Mouse (Mus musculus) forebrain, embryonic 12.5 days (tissue): Measurements from ENCODE around the gene Acoxl. TPM values are rescaled to one million over a fixed set of nuclear protein-coding genes. Genes with fewer than 3 reads are reported as not detected.

Experiments used
- ATAC-seq: fragments of 200-750 bp; cut with Nextera tagmentation; 2 replicates; pipeline ENCODE4 v1.8.0; 2017; ENCODE audit warnings: moderate TSS enrichment; ENCODE audit not compliant: low FRiP score
- H3K27ac ChIP-seq: fragments of 300-500 bp; sonication (generic); 2 replicates; pipeline ENCODE4 v1.5.1; 2016; ENCODE audit warnings: mild to moderate bottlenecking
- H3K27me3 ChIP-seq: fragments of 300-500 bp; sonication (generic); 2 replicates; pipeline ENCODE4 v1.6.1; 2016; ENCODE audit warnings: mild to moderate bottlenecking
- H3K36me3 ChIP-seq: fragments of 300-500 bp; sonication (generic); replicated peaks from 2 replicates; pipeline ENCODE4 v1.6.1; 2016; ENCODE audit warnings: mild to moderate bottlenecking
- H3K4me1 ChIP-seq: fragments of 300-500 bp; sonication (generic); 2 replicates; pipeline ENCODE4 v1.6.1; 2016
- H3K4me2 ChIP-seq: fragments of 300-500 bp; sonication (generic); 2 replicates; pipeline ENCODE4 v1.6.1; 2016; ENCODE audit warnings: mild to moderate bottlenecking, moderate library complexity
- H3K4me3 ChIP-seq: fragments of 300-500 bp; sonication (generic); replicated peaks from 2 replicates; pipeline ENCODE4 v1.5.1; 2016; ENCODE audit warnings: mild to moderate bottlenecking
- H3K9ac ChIP-seq: fragments of 300-500 bp; sonication (generic); 2 replicates; pipeline ENCODE4 v1.6.1; 2016; ENCODE audit warnings: mild to moderate bottlenecking
- H3K9me3 ChIP-seq: fragments of 300-500 bp; sonication (generic); 2 replicates; pipeline ENCODE4 v1.6.1; 2016
- WGBS: fragments of 180-500 bp; shearing (Covaris S2); methylation state at CpG from one replicate; pipeline ENCODE4 v1.1.7; 2016; 5-methylcytosine and 5-hydroxymethylcytosine counted together
- polyA plus RNA-seq: library from polyadenylated mRNA; unstranded; fragments of >200 nt; fragmentation: Nextera tagmentation; extraction: Ambion mirVana; gene quantifications from 2 replicates; pipeline ENCODE4 v1.2.1, GENCODE M21; 2016

Gene Acoxl
- polyA plus RNA-seq, 1 experiment from 2014 or later = 0.11 TPM

DNA sequence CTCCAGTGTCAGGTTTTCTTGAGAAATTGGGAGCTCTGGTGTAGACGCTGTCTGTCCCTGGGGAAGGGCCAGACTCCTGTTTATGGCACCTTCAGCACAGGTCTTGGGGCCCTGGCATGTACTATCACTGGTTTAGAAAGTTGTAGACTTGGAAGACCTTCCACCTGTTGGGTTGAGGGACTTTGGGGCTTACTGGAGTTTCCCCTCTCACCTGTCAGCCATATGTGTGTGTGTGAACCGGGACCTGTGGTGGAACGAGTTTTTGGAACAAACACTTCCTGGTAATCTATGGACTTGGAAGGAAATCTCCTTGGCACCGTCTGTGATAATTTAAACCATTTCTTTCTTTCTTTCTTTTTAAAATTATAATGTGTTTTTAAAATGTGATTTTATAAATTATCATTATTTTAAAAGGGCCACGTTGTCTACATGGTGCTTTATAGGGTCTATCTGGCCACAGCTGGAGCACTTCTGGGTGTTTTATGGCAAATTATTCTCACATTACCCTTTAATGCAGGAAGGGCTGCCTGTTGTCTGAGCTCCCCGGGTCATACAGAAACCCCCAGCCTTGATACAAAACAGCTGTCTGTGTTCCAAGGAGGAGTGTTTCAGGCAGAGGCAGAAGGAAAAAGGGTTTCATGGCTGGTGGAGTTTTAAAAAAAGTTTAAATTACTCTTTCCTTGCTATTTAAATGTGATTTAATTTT is 68.5 kb downstream of the Acoxl start:
- no peaks in the 10 kb centered on the region for H3K9me3 ChIP-seq
- no peak overlapping the region for H3K27ac ChIP-seq
- H3K4me3 ChIP-seq = no peak overlapping the region
- H3K9ac ChIP-seq = no peak overlapping the region
- H3K36me3 ChIP-seq = no peaks in the 10 kb centered on the region
- H3K27me3 ChIP-seq = no peaks in the 10 kb centered on the region
- no peak overlapping the region for H3K4me2 ChIP-seq
- ATAC-seq = no peak
- H3K4me1 ChIP-seq = peaks cover 16% of the 10 kb centered on the region
- WGBS = 47% methylated on average over 6 of the region's 6 CpGs

DNA sequence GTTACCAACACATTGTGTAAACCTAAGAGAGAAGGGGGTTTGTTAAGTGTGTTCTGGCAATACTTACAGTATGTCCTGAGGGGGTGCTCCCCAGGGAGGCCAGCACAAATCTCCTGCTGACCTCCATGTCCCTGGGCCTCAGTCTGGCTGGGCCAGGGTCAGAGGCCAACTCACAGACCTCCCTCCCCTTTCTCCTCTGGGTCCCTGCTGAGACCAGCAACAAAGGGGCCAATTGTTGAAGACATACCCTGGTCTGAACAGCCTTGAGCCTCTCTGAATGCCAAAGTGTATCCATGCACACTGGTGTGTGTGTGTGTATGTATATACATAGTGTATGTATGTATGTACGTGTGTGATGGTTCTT is 69.0 kb downstream of the Acoxl start:
- Histone ChIP-seq H3K27me3 (no peaks in the 10 kb centered on the region), H3K9ac (no peak overlapping the region), H3K4me2 (no peak overlapping the region), H3K4me3 (no peak overlapping the region), H3K4me1 (peaks cover 16% of the 10 kb centered on the region), H3K9me3 (no peaks in the 10 kb centered on the region), H3K27ac (no peak overlapping the region), H3K36me3 (no peaks in the 10 kb centered on the region)
- ATAC-seq = no peak
- WGBS = 10% methylated on average over 1 of the region's 1 CpGs

DNA sequence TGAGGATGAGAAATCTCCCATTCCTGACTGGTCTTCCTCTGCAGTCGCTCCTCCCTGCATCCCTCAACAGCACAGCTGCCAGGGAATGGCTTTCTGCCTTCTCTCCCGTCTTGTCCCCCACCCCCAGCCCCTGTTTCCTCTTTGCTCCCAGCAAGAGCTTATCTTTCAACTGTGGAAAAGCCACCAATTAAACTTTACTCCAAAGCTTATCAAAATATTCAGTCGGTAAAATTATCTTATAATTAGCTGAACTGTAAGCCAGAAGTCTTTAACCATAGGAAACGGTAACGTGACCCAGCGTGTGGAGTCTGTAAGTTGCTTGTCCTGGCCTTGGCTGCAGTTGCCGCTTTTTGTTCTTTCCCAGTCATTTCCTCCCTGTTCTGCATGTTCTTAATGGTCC is 70.2 kb downstream of the Acoxl start:
- H3K4me3 ChIP-seq = no peak overlapping the region
- WGBS = 50% methylated on average over 7 of the region's 7 CpGs
- H3K9me3 ChIP-seq = no peaks in the 10 kb centered on the region
- no peaks in the 10 kb centered on the region for H3K36me3 ChIP-seq
- H3K27ac ChIP-seq = no peak overlapping the region
- no peaks in the 10 kb centered on the region for H3K27me3 ChIP-seq
- H3K4me1 ChIP-seq = peaks cover 16% of the 10 kb centered on the region
- no peak for ATAC-seq
- no peak overlapping the region for H3K4me2 ChIP-seq
- H3K9ac ChIP-seq = no peak overlapping the region

DNA sequence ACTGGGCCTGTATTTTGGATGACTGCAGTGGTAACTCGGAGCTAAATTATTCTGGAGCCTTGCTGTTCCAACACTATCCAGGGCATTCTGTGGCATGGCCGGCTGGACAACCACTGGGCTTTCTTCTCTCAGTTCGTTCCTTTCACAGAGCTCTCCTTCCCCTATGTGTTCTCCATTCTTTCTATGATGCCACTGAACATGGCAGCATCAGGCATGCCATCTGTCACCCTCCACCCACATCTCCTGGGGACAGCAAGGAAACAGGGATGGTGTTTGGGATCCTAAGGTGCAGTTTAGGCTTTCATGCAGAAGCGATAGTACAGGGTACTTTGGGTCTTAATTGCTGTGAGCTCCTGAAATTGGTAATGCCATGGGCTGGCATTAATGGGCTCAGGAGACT is 71.1 kb downstream of the Acoxl start:
- Histone ChIP-seq H3K36me3 (no peaks in the 10 kb centered on the region), H3K9me3 (no peaks in the 10 kb centered on the region), H3K27ac (no peak overlapping the region), H3K4me1 (peaks cover 16% of the 10 kb centered on the region), H3K27me3 (no peaks in the 10 kb centered on the region), H3K4me3 (no peak overlapping the region), H3K4me2 (no peak overlapping the region), H3K9ac (no peak overlapping the region)
- 89% methylated on average over 4 of the region's 4 CpGs for WGBS
- ATAC-seq = no peak

DNA sequence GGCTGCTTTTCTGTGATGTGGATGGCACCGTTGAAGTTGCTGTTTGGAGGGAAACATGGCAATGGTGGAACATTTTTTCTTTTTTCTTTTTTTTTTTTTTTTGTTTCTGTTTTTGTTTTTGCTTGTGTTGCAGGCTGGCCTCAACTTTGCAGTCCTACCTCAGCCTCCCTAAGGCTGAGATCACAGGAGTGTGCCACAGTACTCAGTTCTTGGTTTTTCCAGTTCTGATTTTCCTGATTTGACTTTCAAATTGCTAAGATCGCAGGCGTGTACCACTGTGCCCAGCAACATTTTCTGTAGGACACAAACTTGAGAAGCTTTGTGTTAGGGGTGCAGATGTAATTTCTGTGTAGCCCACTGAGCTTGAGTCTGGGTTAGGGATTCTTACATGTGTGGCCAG is 72.9 kb downstream of the Acoxl start:
- Histone ChIP-seq H3K9ac (no peak overlapping the region), H3K4me1 (peaks cover 16% of the 10 kb centered on the region), H3K36me3 (no peaks in the 10 kb centered on the region), H3K4me2 (no peak overlapping the region), H3K4me3 (no peak overlapping the region), H3K9me3 (no peaks in the 10 kb centered on the region), H3K27me3 (no peaks in the 10 kb centered on the region), H3K27ac (no peak overlapping the region)
- ATAC-seq = no peak
- WGBS = 88% methylated on average over 3 of the region's 3 CpGs

DNA sequence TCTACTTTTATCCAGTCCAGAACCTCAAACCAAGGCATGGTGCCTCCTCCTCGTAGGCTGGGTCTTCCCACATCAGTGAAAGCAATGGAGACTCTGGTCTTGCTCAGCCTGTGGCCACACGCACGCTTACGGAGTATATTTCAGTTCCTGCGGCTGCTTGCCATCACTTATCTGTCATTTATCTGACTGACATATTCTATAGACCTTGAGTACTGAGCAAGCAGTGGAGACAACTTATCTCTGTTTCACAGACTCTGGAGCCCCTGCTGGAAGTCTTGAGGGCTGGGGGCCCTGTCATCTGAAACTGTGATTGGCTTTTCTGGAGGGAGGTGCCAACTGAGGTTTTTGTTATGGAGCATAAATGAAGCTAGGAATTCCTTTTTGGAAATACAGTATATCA is 75.4 kb downstream of the Acoxl start:
- Histone ChIP-seq H3K9me3 (no peaks in the 10 kb centered on the region), H3K4me3 (no peak overlapping the region), H3K27me3 (no peaks in the 10 kb centered on the region), H3K9ac (no peak overlapping the region), H3K4me2 (no peak overlapping the region), H3K36me3 (no peaks in the 10 kb centered on the region), H3K4me1 (no peaks in the 10 kb centered on the region), H3K27ac (no peak overlapping the region)
- ATAC-seq = no peak
- 91% methylated on average over 5 of the region's 5 CpGs for WGBS

DNA sequence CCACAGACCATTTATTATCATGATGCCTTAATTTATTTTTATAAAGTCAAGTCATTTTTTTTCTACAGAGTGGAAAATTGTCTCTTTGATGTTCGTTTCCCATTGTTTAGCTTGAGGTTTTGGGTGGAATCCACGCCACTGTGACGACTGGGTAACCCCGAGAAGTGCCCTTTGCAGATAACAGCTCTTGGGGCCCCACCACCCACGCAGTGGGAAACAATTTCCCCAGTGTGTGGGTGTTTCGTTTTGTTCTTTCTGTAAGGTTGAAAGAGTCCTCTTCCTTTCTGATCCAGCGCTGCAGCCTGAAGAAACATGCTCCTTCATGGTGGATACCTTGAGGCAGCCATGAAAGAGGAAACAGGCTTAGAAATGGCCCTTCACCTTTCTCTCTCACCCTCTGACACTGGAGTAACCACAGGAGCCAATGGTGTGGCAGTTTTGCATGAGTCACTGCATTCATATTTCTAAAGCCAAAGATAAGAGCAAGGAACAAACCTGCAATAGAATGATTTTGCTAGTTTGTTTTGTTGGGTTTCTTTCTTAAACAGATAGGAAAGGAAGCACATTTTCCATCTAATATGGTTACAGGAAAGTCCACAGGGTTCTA is 78.2 kb downstream of the Acoxl start:
- H3K4me2 ChIP-seq = no peak overlapping the region
- H3K27me3 ChIP-seq = no peaks in the 10 kb centered on the region
- no peaks in the 10 kb centered on the region for H3K9me3 ChIP-seq
- WGBS = 76% methylated on average over 7 of the region's 7 CpGs
- H3K4me3 ChIP-seq = no peak overlapping the region
- no peaks in the 10 kb centered on the region for H3K4me1 ChIP-seq
- H3K9ac ChIP-seq = no peak overlapping the region
- H3K27ac ChIP-seq = no peak overlapping the region
- H3K36me3 ChIP-seq = no peaks in the 10 kb centered on the region
- ATAC-seq = no peak

DNA sequence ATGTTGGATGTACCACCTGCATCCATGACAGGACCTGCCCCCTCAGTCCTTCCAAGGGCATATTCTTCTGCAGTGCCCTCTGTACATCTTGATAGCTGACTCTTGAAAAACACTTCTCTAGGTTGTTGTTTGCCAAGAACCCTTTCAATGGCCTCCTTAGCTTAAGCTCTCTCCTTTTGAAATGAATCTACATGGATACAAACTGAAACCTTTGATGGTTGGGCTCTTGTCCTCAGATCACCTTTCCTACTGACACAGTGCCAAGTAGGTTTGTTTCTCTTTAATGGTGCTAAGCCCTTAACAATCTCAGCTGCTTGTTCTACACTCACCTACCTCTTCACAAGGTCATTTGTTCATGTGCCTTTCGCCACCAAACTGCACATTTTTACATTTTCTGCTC is 81.1 kb downstream of the Acoxl start:
- no peaks in the 10 kb centered on the region for H3K9me3 ChIP-seq
- no peak for ATAC-seq
- no peaks in the 10 kb centered on the region for H3K27me3 ChIP-seq
- H3K36me3 ChIP-seq = no peaks in the 10 kb centered on the region
- no peak overlapping the region for H3K4me3 ChIP-seq
- H3K4me1 ChIP-seq = 0 out of 2 replicates have a peak, but pooled peaks cover 2% of the 10 kb centered on the region
- H3K27ac ChIP-seq = no peak overlapping the region
- no peak overlapping the region for H3K9ac ChIP-seq
- WGBS = 97% methylated on average over 1 of the region's 1 CpGs
- H3K4me2 ChIP-seq = no peak overlapping the region

DNA sequence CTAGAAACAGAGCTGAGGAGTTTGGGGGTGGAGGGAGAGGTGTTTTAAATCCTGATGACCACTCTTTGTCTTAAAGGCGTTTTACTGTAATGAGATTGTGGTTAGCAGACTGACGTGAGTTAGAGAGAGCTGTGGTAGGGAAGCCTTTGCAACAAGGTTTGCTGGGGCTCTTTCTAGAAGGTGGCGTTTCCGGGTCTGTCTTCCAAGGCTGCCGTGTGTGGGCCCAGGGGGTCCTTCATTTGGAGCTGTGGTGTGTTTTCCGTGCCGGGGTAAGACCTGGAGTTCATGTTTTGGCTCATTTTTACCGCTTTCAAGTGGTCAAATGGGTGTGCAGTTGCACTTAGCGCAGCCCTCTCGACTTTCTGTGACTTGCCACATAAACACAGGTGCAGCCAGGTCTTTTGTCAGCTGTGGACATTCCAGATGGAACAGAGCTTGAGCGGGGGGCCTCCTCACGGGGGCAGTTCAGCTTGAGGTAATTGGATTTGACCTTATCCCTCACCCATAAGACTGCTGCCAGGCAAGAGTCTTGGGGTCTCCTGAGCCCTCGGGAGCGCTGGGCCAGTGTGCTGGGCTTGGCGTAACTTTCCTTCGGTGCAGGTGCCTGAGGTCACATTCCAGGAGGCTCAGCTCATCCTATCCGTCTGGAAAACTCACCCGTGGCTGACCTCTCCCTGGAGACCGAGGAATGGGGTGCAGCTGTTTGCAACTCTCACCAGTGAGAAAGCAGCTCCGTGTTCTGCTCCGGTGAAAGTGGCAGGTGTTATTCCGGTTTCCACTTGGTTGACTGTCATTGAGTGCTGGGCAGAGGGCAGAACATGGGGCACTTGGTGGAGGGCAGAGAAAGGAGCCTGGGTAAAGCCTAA is 83.6 kb downstream of the Acoxl start:
- Histone ChIP-seq H3K4me2 (no peak overlapping the region), H3K27me3 (0 out of 2 replicates have a peak, but pooled peaks cover 7% of the 10 kb centered on the region), H3K4me1 (peaks cover 12% of the 10 kb centered on the region), H3K27ac (no peak overlapping the region), H3K36me3 (no peaks in the 10 kb centered on the region), H3K4me3 (no peak overlapping the region), H3K9me3 (no peaks in the 10 kb centered on the region), H3K9ac (no peak overlapping the region)
- WGBS = 65% methylated on average over 22 of the region's 22 CpGs
- ATAC-seq = no peak

DNA sequence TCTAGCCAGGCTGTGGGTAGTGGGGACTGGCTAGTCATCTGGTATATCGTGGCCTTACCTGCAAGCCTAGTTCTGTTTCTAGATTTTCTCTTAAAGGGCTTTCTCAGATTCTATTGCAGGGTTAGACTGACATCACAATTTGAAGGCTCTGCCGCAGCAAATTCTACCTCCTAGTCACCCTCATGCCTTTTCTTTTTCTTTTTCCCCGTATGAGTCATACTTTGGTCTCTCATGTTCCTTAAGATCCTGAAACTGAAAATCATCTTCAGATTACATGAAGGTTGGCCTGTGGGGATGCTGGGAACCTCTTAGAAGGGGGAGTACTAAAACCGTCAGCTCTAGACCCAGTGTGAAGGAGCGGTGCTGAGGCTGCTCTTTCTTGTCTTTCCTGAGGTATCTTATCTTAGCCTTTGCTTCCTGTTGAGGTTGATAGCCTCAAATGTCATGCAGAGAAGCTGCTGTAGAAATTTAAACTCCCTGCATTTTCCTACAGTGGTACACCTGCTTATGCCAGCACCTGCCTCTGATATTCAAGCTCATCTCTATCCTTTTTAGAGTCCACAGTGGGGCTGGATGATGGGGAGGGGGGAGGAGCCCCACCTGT is 84.5 kb downstream of the Acoxl start:
- Histone ChIP-seq H3K4me2 (no peak overlapping the region), H3K27ac (no peak overlapping the region), H3K36me3 (no peaks in the 10 kb centered on the region), H3K4me3 (no peak overlapping the region), H3K27me3 (0 out of 2 replicates have a peak, but pooled peaks cover 7% of the 10 kb centered on the region), H3K4me1 (peaks cover 21% of the 10 kb centered on the region), H3K9ac (no peak overlapping the region), H3K9me3 (no peaks in the 10 kb centered on the region)
- 88% methylated on average over 5 of the region's 5 CpGs for WGBS
- ATAC-seq = no peak

DNA sequence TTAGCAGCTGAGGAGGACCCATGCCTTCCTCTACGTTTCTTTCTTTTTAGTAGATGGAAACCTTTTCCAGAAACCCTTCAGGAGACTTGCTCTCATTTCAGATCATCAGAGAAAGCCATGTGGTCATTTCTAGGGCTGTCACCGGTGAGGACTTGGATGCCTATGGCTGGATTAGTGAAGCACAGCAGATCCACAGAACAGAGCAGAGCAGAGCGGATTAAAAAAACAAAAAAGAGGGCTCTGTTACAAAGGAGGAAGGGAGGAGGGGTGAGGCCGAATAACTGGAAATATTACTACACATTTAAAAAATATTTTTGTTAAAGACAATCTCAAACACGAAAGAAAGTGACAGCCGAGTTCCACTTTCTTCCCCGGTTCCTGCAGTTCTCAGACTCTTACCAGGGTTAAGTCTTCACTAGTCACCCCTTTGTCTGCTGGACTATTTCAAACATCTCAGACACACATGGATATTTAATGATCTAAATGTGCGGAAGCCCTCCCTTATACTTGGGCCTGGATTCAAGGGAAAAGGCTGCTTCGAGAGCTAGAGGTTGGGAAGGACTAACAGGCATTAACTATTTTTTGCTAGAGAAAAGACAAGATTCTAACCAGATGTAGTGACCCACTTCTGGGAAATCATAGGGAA is 88.1 kb downstream of the Acoxl start:
- no peak overlapping the region for H3K9ac ChIP-seq
- ATAC-seq = no peak
- H3K36me3 ChIP-seq = no peaks in the 10 kb centered on the region
- H3K9me3 ChIP-seq = no peaks in the 10 kb centered on the region
- no peak overlapping the region for H3K4me3 ChIP-seq
- H3K27ac ChIP-seq = no peak overlapping the region
- H3K4me2 ChIP-seq = no peak overlapping the region
- WGBS = 59% methylated on average over 9 of the region's 9 CpGs
- 0 out of 2 replicates have a peak, but pooled peaks cover 7% of the 10 kb centered on the region for H3K27me3 ChIP-seq
- H3K4me1 ChIP-seq = peaks cover 36% of the 10 kb centered on the region
